10 mouse cellular contexts compared by ENCODE assay signal in the genomic region with DNA sequence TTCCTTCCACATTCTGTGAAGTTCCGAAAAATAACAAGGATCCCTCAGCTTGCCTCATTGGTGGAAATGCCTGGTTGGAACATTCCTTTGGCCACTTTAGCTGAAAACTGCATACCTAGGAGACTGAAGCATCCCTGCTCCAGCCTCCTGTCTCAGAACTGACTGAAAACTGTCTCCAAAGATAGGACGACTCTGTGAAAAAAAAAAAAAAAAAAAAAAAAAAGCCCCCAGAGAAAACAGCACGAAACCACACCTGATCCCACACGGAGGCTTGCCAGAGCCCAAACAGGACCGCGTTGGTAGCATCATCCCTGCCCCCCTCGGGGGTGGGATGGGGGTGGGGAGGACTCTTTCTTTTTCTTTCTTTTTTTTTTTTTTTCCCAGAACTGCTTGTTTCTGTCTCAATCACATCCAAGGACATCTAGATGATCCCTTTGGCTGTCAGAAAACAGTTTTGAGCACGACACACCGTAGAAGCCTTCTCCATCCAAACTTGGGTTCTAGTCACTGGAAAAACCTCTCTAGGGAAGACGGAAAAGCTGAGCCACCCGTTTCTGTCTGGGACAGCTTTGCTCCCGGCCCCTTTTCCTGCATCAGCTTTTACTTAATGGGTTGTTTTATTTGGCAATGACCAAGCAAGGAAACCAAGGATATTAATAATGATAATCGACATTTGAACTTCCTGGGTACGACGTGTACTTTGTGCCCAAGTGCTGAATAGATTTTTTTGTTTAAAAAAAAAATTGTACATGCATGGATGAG. TPM values are rescaled to one million over a fixed set of nuclear protein-coding genes. Genes with fewer than 3 reads are reported as not detected.
A peak's percentile ranks its signal among the peaks of the same experiment; 100 is the strongest.
DNase-seq lines count a peak whose midpoint lies in the region; ATAC-seq and TF ChIP-seq lines count a peak whose summit lies in the region.
"Had no signal": no experiment of that assay in that cellular context is flagged by ENCODE, and none has a peak within 500 bp of the region (broad histone marks: within the 10 kb centered on the region; RNA-seq: fewer than 3 reads in every experiment).

No protein-coding gene starts in this region.

- H3K4me3 ChIP-seq in lung, adult 2 months (replicated peaks; ENCODE audit: extremely low read depth, low read depth, low read length) = peak overlapping the region; percentile 50
- no peak overlapping the region for H3K4me3 ChIP-seq in brown adipose tissue, adult 24 weeks (ENCODE audit: insufficient read depth, low read depth, low read length)
- H3K4me3 ChIP-seq: forebrain, embryonic 15.5 days; limb, embryonic 13.5 days had no signal

- DNase-seq in lung, adult 2 months = no peak
- no peak for DNase-seq in lung, postnatal 4 days
- DNase-seq in kidney, adult 11 months = peak; percentile 63
- DNase-seq in skeletal muscle tissue, adult 2 months (ENCODE audit: low read depth, low spot score) = peak; percentile 60
- DNase-seq in thymus, postnatal 10 days (ENCODE audit: low spot score in 2 of 2) = no peak

- H3K4me1 ChIP-seq in lung, adult 2 months (ENCODE audit: control insufficient read depth, insufficient read depth, low read length) = peaks cover 20% of the 10 kb centered on the region
- H3K4me1 ChIP-seq in brown adipose tissue, adult 24 weeks (ENCODE audit: control insufficient read depth, insufficient read depth, insufficient read length, low read length) = peaks cover 19% of the 10 kb centered on the region; the same call in 1 of the 2 replicates
- H3K4me1 ChIP-seq: forebrain, embryonic 15.5 days had no signal

- peak; percentile 23; the same call in 1 of the 2 replicates for TF ChIP-seq POLR2A in lung, adult 2 months (IDR thresholded peaks at IDR 0.05; ENCODE audit: borderline replicate concordance, extremely low read depth, low read depth, low read length)

- TF ChIP-seq CTCF in lung, adult 2 months (IDR thresholded peaks at IDR 0.05; ENCODE audit: insufficient read depth, low read length) = no peak

- ATAC-seq in megakaryocyte progenitor cell, adult 5-6 weeks (replicated peaks; ENCODE audit: poor library complexity) = no peak
- no peak for ATAC-seq in cerebellum, adult (ENCODE audit: insufficient number of reproducible peaks, low FRiP score, low TSS enrichment)
- ATAC-seq: forebrain, embryonic 15.5 days had no signal

- WGBS in lung, adult 2 months = 16% methylated on average over 15 of the region's 15 CpGs

- peak overlapping the region; percentile 81 for H3K27ac ChIP-seq in brown adipose tissue, adult 24 weeks (replicated peaks; ENCODE audit: low read depth, low read length)
- H3K27ac ChIP-seq: forebrain, embryonic 15.5 days; limb, embryonic 13.5 days had no signal

RNA-seq across cellular contexts. Expression of gene Plpp1, which starts 29.0 kb away (rescaled TPM):
- polyA plus RNA-seq in lung, adult 2 months (2012; rRNA removed) = 171 and 191 TPM in 2 replicates
- 10.1 and 15.5 TPM in 2 replicates for polyA plus RNA-seq in brown adipose tissue, adult 24 weeks (2012; ENCODE audit: insufficient read depth, insufficient read length, missing spikeins)
- total RNA-seq in megakaryocyte progenitor cell, adult 5-6 weeks (2015) = 1.2 and 1.6 TPM in 2 replicates
- total RNA-seq in megakaryocyte progenitor cell, adult 5-6 weeks (2017) = 1.0 and 2.7 TPM in 2 replicates

Comparison
In these comparisons a context has a peak if more than half of its experiments do, and no peak if none do; other contexts are left out.
1. DNase-seq: peak in kidney, adult 11 months (single experiment) and skeletal muscle tissue, adult 2 months (single experiment); none in lung, adult 2 months (single experiment), lung, postnatal 4 days (0 of 2) and thymus, postnatal 10 days (0 of 2).
2. RNA of gene Plpp1, which starts 29.0 kb away (polyA plus RNA-seq): 171 to 191 TPM in lung, adult 2 months; 10.1 to 15.5 TPM in brown adipose tissue, adult 24 weeks; every median in the first group is over 10 times any median in the second.